Mouse (Mus musculus) adrenal gland, adult 2 months (tissue): ENCODE data around the gene Znrd1. TPM values are rescaled to one million over a fixed set of nuclear protein-coding genes. Genes with fewer than 3 reads are reported as not detected.

Source experiments
- DNase-seq: peaks from one replicate; pipeline ENCODE4 v3.0.0; 2021
- polyA plus RNA-seq: library from polyadenylated mRNA; depleted of rRNA; stranded (reverse); fragments of >200 nt; gene quantifications from 2 replicates; pipeline ENCODE4 v1.2.3, GENCODE M21; 2012; rRNA removed
- total RNA-seq, 2 experiments: library from RNA; stranded (reverse); gene quantifications; 2 replicates each; pipeline ENCODE4 v1.2.3; 2021

The Znrd1 gene
- total and polyA plus RNA-seq, 3 experiments, result 12.8 to 41.6 (median 41.1) TPM

- peak; percentile 73 for DNase-seq
Observed at GRCm38 (mm10) chr17:36927496-36928120, 30.8 kb downstream of the Znrd1 start.

- no peak for DNase-seq
Observed at GRCm38 (mm10) chr17:36923491-36923890, 34.9 kb downstream of the Znrd1 start.

- no peak for DNase-seq
Observed at GRCm38 (mm10) chr17:36922715-36923114, 35.6 kb downstream of the Znrd1 start.

- DNase-seq, result peak; percentile 84
Observed at GRCm38 (mm10) chr17:36920239-36920638, 38.1 kb downstream of the Znrd1 start.

GRCm38 (mm10) chr17:36915076-36915475 lies 43.3 kb downstream of the Znrd1 start:
- peak; percentile 43 for DNase-seq

- DNase-seq, result peak; percentile 61
Observed at GRCm38 (mm10) chr17:36914108-36914507, 44.3 kb downstream of the Znrd1 start.

- DNase-seq, result no peak
Observed at GRCm38 (mm10) chr17:36912031-36912430, 46.3 kb downstream of the Znrd1 start.

- no peak for DNase-seq
Observed at GRCm38 (mm10) chr17:36909802-36910201, 48.6 kb downstream of the Znrd1 start.

GRCm38 (mm10) chr17:36908235-36908634 lies 50.1 kb downstream of the Znrd1 start:
- no peak for DNase-seq

Other genes with a start within 250 kb of the Znrd1 start
- not detected for gene H2-M10.5, start 185.6 kb downstream of the Znrd1 start, total RNA-seq
- gene H2-M10.5, start 185.6 kb downstream of the Znrd1 start, polyA plus RNA-seq, result not detected in 2 replicates
- not detected for gene H2-M10.6, start 146.4 kb downstream of the Znrd1 start, total RNA-seq
- gene H2-M10.6, start 146.4 kb downstream of the Znrd1 start, polyA plus RNA-seq, result not detected in 2 replicates
- 10 to 100 TPM; 49.1 to 54.6 TPM for gene Trim26, start 121.4 kb downstream of the Znrd1 start, total RNA-seq
- 38.8 and 40.9 TPM in 2 replicates for gene Trim26, start 121.4 kb downstream of the Znrd1 start, polyA plus RNA-seq
- not detected for gene Trim15, start 91.3 kb downstream of the Znrd1 start, total RNA-seq
- not detected in 2 replicates for gene Trim15, start 91.3 kb downstream of the Znrd1 start, polyA plus RNA-seq
- under 1 TPM; 0.12 to 0.14 TPM for gene Trim10, start 89.0 kb downstream of the Znrd1 start, total RNA-seq
- 0.04 TPM in 1 of 2 replicates, not detected in the other for gene Trim10, start 89.0 kb downstream of the Znrd1 start, polyA plus RNA-seq
- 1 to 10 TPM in 1 of 2 experiments, under 1 TPM in 1; 0.23 to 1.3 TPM for gene Trim40, start 68.4 kb downstream of the Znrd1 start, total RNA-seq
- gene Trim40, start 68.4 kb downstream of the Znrd1 start, polyA plus RNA-seq, result 0.33 and 0.86 TPM in 2 replicates
- gene Trim31, start 60.4 kb downstream of the Znrd1 start, total RNA-seq, result not detected
- gene Trim31, start 60.4 kb downstream of the Znrd1 start, polyA plus RNA-seq, result not detected in 2 replicates
- under 1 TPM; 0.35 to 0.49 TPM for gene Rnf39, start 15.6 kb downstream of the Znrd1 start, total RNA-seq
- 0.29 and 2.1 TPM in 2 replicates for gene Rnf39, start 15.6 kb downstream of the Znrd1 start, polyA plus RNA-seq
- 100 to 1,000 TPM; 104 to 111 TPM for gene Ppp1r11, start 6.8 kb downstream of the Znrd1 start, total RNA-seq
- gene Ppp1r11, start 6.8 kb downstream of the Znrd1 start, polyA plus RNA-seq, result 21.4 and 23.1 TPM in 2 replicates
- 10 to 100 TPM; 12.4 to 14.8 TPM for gene Znrd1as, start within 50 bp of the Znrd1 start, total RNA-seq
- gene Znrd1as, start within 50 bp of the Znrd1 start, polyA plus RNA-seq, result 0.32 and 0.57 TPM in 2 replicates
- gene 2410137M14Rik, start 22.7 kb upstream of the Znrd1 start, total RNA-seq, result not detected
- gene 2410137M14Rik, start 22.7 kb upstream of the Znrd1 start, polyA plus RNA-seq, result not detected in 2 replicates
- not detected for gene H2-M5, start 31.0 kb upstream of the Znrd1 start, total RNA-seq
- gene H2-M5, start 31.0 kb upstream of the Znrd1 start, polyA plus RNA-seq, result not detected in 2 replicates
- 1 to 10 TPM; 2.0 to 2.1 TPM for gene Zfp57, start 42.6 kb upstream of the Znrd1 start, total RNA-seq
- gene Zfp57, start 42.6 kb upstream of the Znrd1 start, polyA plus RNA-seq, result 0.70 and 0.98 TPM in 2 replicates
- not detected for gene Mog, start 64.8 kb upstream of the Znrd1 start, total RNA-seq
- gene Mog, start 64.8 kb upstream of the Znrd1 start, polyA plus RNA-seq, result not detected in 2 replicates
- 10 to 100 TPM; 22.5 to 25.7 TPM for gene Gabbr1, start 87.4 kb upstream of the Znrd1 start, total RNA-seq
- gene Gabbr1, start 87.4 kb upstream of the Znrd1 start, polyA plus RNA-seq, result 28.3 and 29.1 TPM in 2 replicates
- gene Olfr90, start 129.9 kb upstream of the Znrd1 start, total RNA-seq, result not detected
- gene Olfr90, start 129.9 kb upstream of the Znrd1 start, polyA plus RNA-seq, result not detected in 2 replicates
- gene Olfr91, start 139.7 kb upstream of the Znrd1 start, total RNA-seq, result not detected
- gene Olfr91, start 139.7 kb upstream of the Znrd1 start, polyA plus RNA-seq, result not detected in 2 replicates
- not detected for gene Olfr92, start 161.5 kb upstream of the Znrd1 start, total RNA-seq
- gene Olfr92, start 161.5 kb upstream of the Znrd1 start, polyA plus RNA-seq, result not detected in 2 replicates
- gene Olfr93, start 202.9 kb upstream of the Znrd1 start, total RNA-seq, result not detected
- not detected in 2 replicates for gene Olfr93, start 202.9 kb upstream of the Znrd1 start, polyA plus RNA-seq
- gene Ubd, start 235.3 kb upstream of the Znrd1 start, total RNA-seq, result not detected
- not detected in 2 replicates for gene Ubd, start 235.3 kb upstream of the Znrd1 start, polyA plus RNA-seq
- gene Olfr94, start 242.4 kb upstream of the Znrd1 start, total RNA-seq, result not detected
- not detected in 2 replicates for gene Olfr94, start 242.4 kb upstream of the Znrd1 start, polyA plus RNA-seq